Mouse (Mus musculus): ENCODE measurements around the gene Pwwp2a. TPM values are rescaled to one million over a fixed set of nuclear protein-coding genes. Genes with fewer than 3 reads are reported as not detected.
A peak's percentile ranks its signal among the peaks of the same experiment; 100 is the strongest.

The Pwwp2a gene
- polyA plus RNA-seq, 1 experiment from 2014 or later, result 30.4 TPM

- no peak overlapping the region for H3K4me2 ChIP-seq
- WGBS, result 68% methylated on average over 19 of the region's 19 CpGs
- H3K36me3 ChIP-seq, result no peaks in the 10 kb centered on the region
- 0 out of 2 replicates have a peak overlapping the region, but pooled peaks have one; percentile 11 for H3K27ac ChIP-seq
- H3K4me1 ChIP-seq, result peaks cover 9% of the 10 kb centered on the region; the same call in 1 of the 2 replicates
- no peak overlapping the region for H3K4me3 ChIP-seq
- H3K9ac ChIP-seq, result no peak overlapping the region
- no peaks in the 10 kb centered on the region for H3K27me3 ChIP-seq
- ATAC-seq (ENCODE audit: insufficient number of reproducible peaks, insufficient read depth, low FRiP score, low TSS enrichment, low read depth), result 0 out of 2 replicates have a peak, but pooled peaks have one; percentile 62
- no peaks in the 10 kb centered on the region for H3K9me3 ChIP-seq
Observed at GRCm38 (mm10) chr11:43667038-43667745, 14.6 kb upstream of the Pwwp2a start.

GRCm38 (mm10) chr11:43682415-43683217 lies 818 bp downstream of the Pwwp2a start:
- no peaks in the 10 kb centered on the region for H3K9me3 ChIP-seq
- peak overlapping the region; percentile 94 for H3K27ac ChIP-seq
- ATAC-seq (ENCODE audit: insufficient number of reproducible peaks, insufficient read depth, low FRiP score, low TSS enrichment, low read depth), result peak; percentile 28; the same call in 1 of the 2 replicates
- peak overlapping the region; percentile 67 for H3K4me2 ChIP-seq
- peaks cover 8% of the 10 kb centered on the region; the same call in 1 of the 2 replicates for H3K36me3 ChIP-seq
- H3K4me1 ChIP-seq, result peaks cover 7% of the 10 kb centered on the region
- H3K9ac ChIP-seq, result peak overlapping the region; percentile 97
- no peaks in the 10 kb centered on the region for H3K27me3 ChIP-seq
- peak overlapping the region; percentile 87 for H3K4me3 ChIP-seq
- WGBS, result 1% methylated on average over 54 of the region's 72 CpGs

- Histone ChIP-seq H3K4me1 (no peaks in the 10 kb centered on the region), H3K9me3 (no peaks in the 10 kb centered on the region), H3K4me3 (no peak overlapping the region), H3K27me3 (no peaks in the 10 kb centered on the region), H3K36me3 (peaks cover 51% of the 10 kb centered on the region), H3K4me2 (no peak overlapping the region), H3K27ac (no peak overlapping the region), H3K9ac (no peak overlapping the region)
- no peak for ATAC-seq (ENCODE audit: insufficient number of reproducible peaks, insufficient read depth, low FRiP score, low TSS enrichment, low read depth)
- WGBS, result 90% methylated on average over 1 of the region's 1 CpGs
Observed at GRCm38 (mm10) chr11:43688850-43689249, 7.1 kb downstream of the Pwwp2a start.

- 89% methylated on average over 4 of the region's 4 CpGs for WGBS
- no peak overlapping the region for H3K4me2 ChIP-seq
- H3K9ac ChIP-seq, result no peak overlapping the region
- H3K27me3 ChIP-seq, result no peaks in the 10 kb centered on the region
- ATAC-seq (ENCODE audit: insufficient number of reproducible peaks, insufficient read depth, low FRiP score, low TSS enrichment, low read depth), result no peak
- no peak overlapping the region for H3K27ac ChIP-seq
- H3K4me1 ChIP-seq, result peaks cover 4% of the 10 kb centered on the region
- H3K4me3 ChIP-seq, result no peak overlapping the region
- H3K36me3 ChIP-seq, result peaks cover 60% of the 10 kb centered on the region
- H3K9me3 ChIP-seq, result no peaks in the 10 kb centered on the region
Observed at GRCm38 (mm10) chr11:43696623-43697022, 14.8 kb downstream of the Pwwp2a start.

GRCm38 (mm10) chr11:43698621-43699020 lies 16.8 kb downstream of the Pwwp2a start:
- Histone ChIP-seq H3K9ac (no peak overlapping the region), H3K27me3 (no peaks in the 10 kb centered on the region), H3K36me3 (peaks cover 42% of the 10 kb centered on the region), H3K4me1 (peaks cover 4% of the 10 kb centered on the region), H3K4me2 (no peak overlapping the region), H3K4me3 (no peak overlapping the region), H3K27ac (no peak overlapping the region), H3K9me3 (no peaks in the 10 kb centered on the region)
- WGBS, result 79% methylated on average over 5 of the region's 5 CpGs
- ATAC-seq (ENCODE audit: insufficient number of reproducible peaks, insufficient read depth, low FRiP score, low TSS enrichment, low read depth), result no peak

GRCm38 (mm10) chr11:43700291-43700690 lies 18.5 kb downstream of the Pwwp2a start:
- WGBS, result 86% methylated on average over 3 of the region's 3 CpGs
- H3K4me3 ChIP-seq, result no peak overlapping the region
- no peaks in the 10 kb centered on the region for H3K9me3 ChIP-seq
- H3K27me3 ChIP-seq, result no peaks in the 10 kb centered on the region
- peaks cover 39% of the 10 kb centered on the region for H3K36me3 ChIP-seq
- no peak overlapping the region for H3K27ac ChIP-seq
- no peak for ATAC-seq (ENCODE audit: insufficient number of reproducible peaks, insufficient read depth, low FRiP score, low TSS enrichment, low read depth)
- H3K4me1 ChIP-seq, result peaks cover 4% of the 10 kb centered on the region
- no peak overlapping the region for H3K9ac ChIP-seq
- H3K4me2 ChIP-seq, result no peak overlapping the region

- Histone ChIP-seq H3K27ac (no peak overlapping the region), H3K9me3 (no peaks in the 10 kb centered on the region), H3K9ac (no peak overlapping the region), H3K4me3 (no peak overlapping the region), H3K4me1 (peaks cover 4% of the 10 kb centered on the region), H3K27me3 (no peaks in the 10 kb centered on the region), H3K4me2 (no peak overlapping the region), H3K36me3 (peaks cover 39% of the 10 kb centered on the region)
- no peak for ATAC-seq (ENCODE audit: insufficient number of reproducible peaks, insufficient read depth, low FRiP score, low TSS enrichment, low read depth)
- WGBS, result 77% methylated on average over 1 of the region's 1 CpGs
Observed at GRCm38 (mm10) chr11:43703552-43703951, 21.8 kb downstream of the Pwwp2a start.

GRCm38 (mm10) chr11:43705751-43706150 lies 24.0 kb downstream of the Pwwp2a start:
- H3K27ac ChIP-seq, result no peak overlapping the region
- no peaks in the 10 kb centered on the region for H3K27me3 ChIP-seq
- no peaks in the 10 kb centered on the region for H3K4me1 ChIP-seq
- H3K9me3 ChIP-seq, result no peaks in the 10 kb centered on the region
- no peak overlapping the region for H3K4me2 ChIP-seq
- WGBS, result 94% methylated on average over 10 of the region's 10 CpGs
- H3K36me3 ChIP-seq, result peaks cover 36% of the 10 kb centered on the region
- ATAC-seq (ENCODE audit: insufficient number of reproducible peaks, insufficient read depth, low FRiP score, low TSS enrichment, low read depth), result no peak
- H3K9ac ChIP-seq, result no peak overlapping the region
- H3K4me3 ChIP-seq, result no peak overlapping the region

GRCm38 (mm10) chr11:43708409-43708808 lies 26.6 kb downstream of the Pwwp2a start:
- 92% methylated on average over 2 of the region's 2 CpGs for WGBS
- Histone ChIP-seq H3K4me3 (no peak overlapping the region), H3K4me2 (no peak overlapping the region), H3K27ac (no peak overlapping the region), H3K9me3 (no peaks in the 10 kb centered on the region), H3K27me3 (no peaks in the 10 kb centered on the region), H3K4me1 (no peaks in the 10 kb centered on the region), H3K36me3 (peaks cover 37% of the 10 kb centered on the region), H3K9ac (no peak overlapping the region)
- no peak for ATAC-seq (ENCODE audit: insufficient number of reproducible peaks, insufficient read depth, low FRiP score, low TSS enrichment, low read depth)

- Histone ChIP-seq H3K4me3 (no peak overlapping the region), H3K4me2 (no peak overlapping the region), H3K9ac (no peak overlapping the region), H3K27me3 (no peaks in the 10 kb centered on the region), H3K27ac (no peak overlapping the region), H3K4me1 (no peaks in the 10 kb centered on the region), H3K9me3 (no peaks in the 10 kb centered on the region), H3K36me3 (peaks cover 29% of the 10 kb centered on the region)
- no peak for ATAC-seq (ENCODE audit: insufficient number of reproducible peaks, insufficient read depth, low FRiP score, low TSS enrichment, low read depth)
- WGBS, result 92% methylated on average over 4 of the region's 4 CpGs
Observed at GRCm38 (mm10) chr11:43712178-43712577, 30.4 kb downstream of the Pwwp2a start.

GRCm38 (mm10) chr11:43723411-43723810 lies 41.6 kb downstream of the Pwwp2a start:
- H3K9ac ChIP-seq, result no peak overlapping the region
- H3K4me2 ChIP-seq, result no peak overlapping the region
- H3K4me3 ChIP-seq, result no peak overlapping the region
- H3K4me1 ChIP-seq, result no peaks in the 10 kb centered on the region
- no peaks in the 10 kb centered on the region for H3K9me3 ChIP-seq
- WGBS, result 84% methylated on average over 3 of the region's 3 CpGs
- peaks cover 33% of the 10 kb centered on the region for H3K36me3 ChIP-seq
- H3K27me3 ChIP-seq, result no peaks in the 10 kb centered on the region
- ATAC-seq (ENCODE audit: insufficient number of reproducible peaks, insufficient read depth, low FRiP score, low TSS enrichment, low read depth), result no peak
- H3K27ac ChIP-seq, result no peak overlapping the region

GRCm38 (mm10) chr11:43727796-43728195 lies 46.0 kb downstream of the Pwwp2a start:
- no peaks in the 10 kb centered on the region for H3K27me3 ChIP-seq
- H3K9ac ChIP-seq, result no peak overlapping the region
- no peak for ATAC-seq (ENCODE audit: insufficient number of reproducible peaks, insufficient read depth, low FRiP score, low TSS enrichment, low read depth)
- no peak overlapping the region for H3K27ac ChIP-seq
- H3K36me3 ChIP-seq, result peaks cover 40% of the 10 kb centered on the region
- no peaks in the 10 kb centered on the region for H3K4me1 ChIP-seq
- H3K9me3 ChIP-seq, result no peaks in the 10 kb centered on the region
- no peak overlapping the region for H3K4me3 ChIP-seq
- WGBS, result 85% methylated on average over 7 of the region's 7 CpGs
- no peak overlapping the region for H3K4me2 ChIP-seq

Data from embryonic facial prominence, embryonic 13.5 days (tissue).